Mouse (Mus musculus): ENCODE results near the gene Trpm3.

Gene Trpm3

GRCm38 (mm10) chr19:23035786-23036185 is 896.9 kb downstream of the Trpm3 start:
- DNase-seq (ENCODE audit: low spot score), result no peak

- DNase-seq (ENCODE audit: low spot score), result no peak
Observed at GRCm38 (mm10) chr19:23036782-23037477, 898.1 kb downstream of the Trpm3 start.

- no peak for DNase-seq (ENCODE audit: low spot score)
Observed at GRCm38 (mm10) chr19:23037499-23037898, 898.7 kb downstream of the Trpm3 start.

GRCm38 (mm10) chr19:23038321-23038720 is 899.5 kb downstream of the Trpm3 start:
- DNase-seq (ENCODE audit: low spot score), result no peak

GRCm38 (mm10) chr19:23041483-23042167 is 902.8 kb downstream of the Trpm3 start:
- DNase-seq (ENCODE audit: low spot score), result no peak

GRCm38 (mm10) chr19:23042168-23042733 is 903.4 kb downstream of the Trpm3 start:
- no peak for DNase-seq (ENCODE audit: low spot score)

- DNase-seq (ENCODE audit: low spot score), result no peak
Observed at GRCm38 (mm10) chr19:23043699-23044098, 904.9 kb downstream of the Trpm3 start.
